Mouse (Mus musculus) stomach, embryonic 14.5 days (tissue): ENCODE measurements around the gene Slc35b4. TPM values are rescaled to one million over a fixed set of nuclear protein-coding genes. Genes with fewer than 3 reads are reported as not detected.

Source experiments
- ATAC-seq: fragments of 200-750 bp; cut with Nextera tagmentation; 2 replicates; pipeline ENCODE4 v1.8.0; 2017; ENCODE audit warnings: low read depth, moderate TSS enrichment; ENCODE audit not compliant: insufficient number of reproducible peaks, insufficient read depth, low FRiP score
- H3K27ac ChIP-seq: fragments of 300-500 bp; sonication (generic); 2 replicates; pipeline ENCODE4 v1.5.1; 2014; ENCODE audit warnings: mild to moderate bottlenecking, low read length, moderate library complexity, mixed read lengths
- H3K27me3 ChIP-seq: fragments of 300-500 bp; sonication (generic); 2 replicates; pipeline ENCODE4 v1.6.1; 2014; ENCODE audit warnings: low read length, control low read depth, mixed read lengths; ENCODE audit not compliant: control insufficient read depth, insufficient read depth
- H3K36me3 ChIP-seq: fragments of 300-500 bp; sonication (generic); 2 replicates; pipeline ENCODE4 v1.6.1; 2014; ENCODE audit warnings: mild to moderate bottlenecking, control low read depth, low read length, moderate library complexity, mixed read lengths; ENCODE audit not compliant: control insufficient read depth, insufficient read depth
- H3K4me1 ChIP-seq: fragments of 300-500 bp; sonication (generic); 2 replicates; pipeline ENCODE4 v1.6.1; 2014; ENCODE audit warnings: low read length, control low read depth, mixed read lengths; ENCODE audit not compliant: control insufficient read depth, insufficient read depth
- H3K4me2 ChIP-seq: fragments of 300-500 bp; sonication (generic); replicated peaks from 2 replicates; pipeline ENCODE4 v1.6.1; 2014; ENCODE audit warnings: low read depth, low read length, control low read depth
- H3K4me3 ChIP-seq: fragments of 300-500 bp; sonication (generic); 2 replicates; pipeline ENCODE4 v1.5.1; 2014; ENCODE audit warnings: low read depth, low read length, control low read depth
- H3K9ac ChIP-seq: fragments of 300-500 bp; sonication (generic); replicated peaks from 2 replicates; pipeline ENCODE4 v1.6.1; 2014; ENCODE audit warnings: low read depth, mild to moderate bottlenecking, control low read depth, low read length, moderate library complexity, mixed read lengths
- H3K9me3 ChIP-seq: fragments of 300-500 bp; sonication (generic); 2 replicates; pipeline ENCODE4 v1.6.1; 2016; ENCODE audit warnings: low read depth, low read length, control low read depth; ENCODE audit not compliant: control insufficient read depth
- WGBS: fragments of 180-500 bp; shearing (Covaris S2); extraction: QIAGEN DNeasy Blood & Tissue Kit; methylation state at CpG from one replicate; pipeline ENCODE4 v1.1.7; 2014; 5-methylcytosine and 5-hydroxymethylcytosine counted together
- polyA plus RNA-seq: library from polyadenylated mRNA; unstranded; fragments of >200 nt; fragmentation: Nextera tagmentation; extraction: Ambion mirVana; gene quantifications from 2 replicates; pipeline ENCODE4 v1.2.1, GENCODE M21; 2014

Gene Slc35b4
- polyA plus RNA-seq, 1 experiment from 2014 or later: 46.1 TPM

GRCm38 (mm10) chr6:34132391-34132790 lies 44.5 kb downstream of the Slc35b4 start:
- Histone ChIP-seq H3K27me3 (no peaks in the 10 kb centered on the region), H3K36me3 (no peaks in the 10 kb centered on the region), H3K4me2 (no peak overlapping the region), H3K9ac (no peak overlapping the region), H3K9me3 (no peaks in the 10 kb centered on the region), H3K27ac (no peak overlapping the region), H3K4me1 (no peaks in the 10 kb centered on the region), H3K4me3 (no peak overlapping the region)
- WGBS: 90% methylated on average over 9 of the region's 9 CpGs
- ATAC-seq: no peak

DNA sequence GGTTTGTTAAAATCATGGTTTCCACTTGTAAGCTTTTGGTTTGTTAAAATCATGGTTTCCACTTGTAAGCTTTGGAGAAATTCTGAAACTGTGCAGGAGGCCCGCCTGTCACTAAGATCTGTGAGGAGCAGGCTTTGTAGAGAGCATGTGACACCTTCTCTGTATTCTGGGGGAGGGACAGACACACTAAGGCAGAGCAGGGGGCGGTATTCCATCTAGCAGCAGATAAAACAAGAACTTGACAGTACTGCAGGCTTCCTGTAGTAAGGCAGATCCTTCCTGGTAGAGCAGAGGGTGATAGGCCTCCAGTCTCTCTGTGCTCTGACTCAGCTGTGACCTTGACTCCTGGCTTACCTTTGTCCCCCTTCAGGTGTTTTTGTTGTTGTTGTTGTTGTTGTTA lies 47.6 kb downstream of the Slc35b4 start:
- H3K4me1 ChIP-seq: no peaks in the 10 kb centered on the region
- no peaks in the 10 kb centered on the region for H3K9me3 ChIP-seq
- 60% methylated on average over 2 of the region's 2 CpGs for WGBS
- no peak overlapping the region for H3K27ac ChIP-seq
- H3K9ac ChIP-seq: no peak overlapping the region
- no peak for ATAC-seq
- no peak overlapping the region for H3K4me2 ChIP-seq
- H3K27me3 ChIP-seq: no peaks in the 10 kb centered on the region
- H3K4me3 ChIP-seq: no peak overlapping the region
- H3K36me3 ChIP-seq: no peaks in the 10 kb centered on the region

GRCm38 (mm10) chr6:34124401-34124800 lies 52.5 kb downstream of the Slc35b4 start:
- 82% methylated on average over 2 of the region's 2 CpGs for WGBS

GRCm38 (mm10) chr6:34116838-34117478 lies 60.0 kb downstream of the Slc35b4 start:
- ATAC-seq: no peak
- H3K4me2 ChIP-seq: no peak overlapping the region
- H3K27ac ChIP-seq: no peak overlapping the region
- no peaks in the 10 kb centered on the region for H3K9me3 ChIP-seq
- no peak overlapping the region for H3K4me3 ChIP-seq
- no peaks in the 10 kb centered on the region for H3K36me3 ChIP-seq
- no peak overlapping the region for H3K9ac ChIP-seq
- H3K4me1 ChIP-seq: no peaks in the 10 kb centered on the region
- H3K27me3 ChIP-seq: no peaks in the 10 kb centered on the region
- WGBS: 84% methylated on average over 7 of the region's 7 CpGs

More at GRCm38 (mm10) chr6:34124401-34124800, 52.5 kb downstream of the Slc35b4 start:
- Histone ChIP-seq H3K36me3 (no peaks in the 10 kb centered on the region), H3K4me3 (no peak overlapping the region), H3K9me3 (no peaks in the 10 kb centered on the region), H3K4me2 (no peak overlapping the region), H3K4me1 (no peaks in the 10 kb centered on the region), H3K9ac (no peak overlapping the region), H3K27me3 (no peaks in the 10 kb centered on the region), H3K27ac (no peak overlapping the region)
- ATAC-seq: no peak

- Histone ChIP-seq H3K9ac (no peak overlapping the region), H3K27ac (no peak overlapping the region), H3K36me3 (no peaks in the 10 kb centered on the region), H3K4me3 (no peak overlapping the region), H3K27me3 (no peaks in the 10 kb centered on the region), H3K4me2 (no peak overlapping the region), H3K4me1 (no peaks in the 10 kb centered on the region), H3K9me3 (no peaks in the 10 kb centered on the region)
- 72% methylated on average over 6 of the region's 6 CpGs for WGBS
- ATAC-seq: no peak
Observed at GRCm38 (mm10) chr6:34111406-34111805, 65.5 kb downstream of the Slc35b4 start.

- Histone ChIP-seq H3K9ac (no peak overlapping the region), H3K4me2 (no peak overlapping the region), H3K27ac (no peak overlapping the region), H3K9me3 (no peaks in the 10 kb centered on the region), H3K4me3 (no peak overlapping the region), H3K36me3 (no peaks in the 10 kb centered on the region), H3K4me1 (no peaks in the 10 kb centered on the region), H3K27me3 (no peaks in the 10 kb centered on the region)
- WGBS: 73% methylated on average over 10 of the region's 10 CpGs
- no peak for ATAC-seq
Observed at GRCm38 (mm10) chr6:34110571-34110970, 66.3 kb downstream of the Slc35b4 start.

Other genes starting within 250 kb of the Slc35b4 start
- 1.1 and 1.4 TPM in 2 replicates for gene Lrguk, start 147.7 kb downstream of the Slc35b4 start, polyA plus RNA-seq
- gene Akr1b3, start 140.4 kb upstream of the Slc35b4 start, polyA plus RNA-seq: 130 and 134 TPM in 2 replicates
- 6.6 and 8.0 TPM in 2 replicates for gene Akr1b8, start 177.0 kb upstream of the Slc35b4 start, polyA plus RNA-seq
- gene Akr1b10, start 207.1 kb upstream of the Slc35b4 start, polyA plus RNA-seq: 21.8 and 22.9 TPM in 2 replicates
- gene Akr1b7, start 235.2 kb upstream of the Slc35b4 start, polyA plus RNA-seq: not detected in 2 replicates